Mouse (Mus musculus) forebrain, postnatal 0 days (tissue): ENCODE data around the gene Nat8f4. TPM values are rescaled to one million over a fixed set of nuclear protein-coding genes. Genes with fewer than 3 reads are reported as not detected.
"Not testable (repeated sequence)": the region's sequence is repeated elsewhere in the genome, so short reads cannot be mapped to it uniquely, and the experiment has no call there.

Experiments used
- ATAC-seq: fragments of 200-750 bp; cut with Nextera tagmentation; 2 replicates; pipeline ENCODE4 v1.8.0; 2017; ENCODE audit warnings: mild to moderate bottlenecking, moderate library complexity
- DNase-seq: peaks from one replicate; pipeline ENCODE4 v3.0.0-alpha.2; 2015
- H3K27ac ChIP-seq: fragments of 300-500 bp; sonication (generic); 2 replicates; pipeline ENCODE4 v1.5.1; 2014; ENCODE audit warnings: low read depth, mild to moderate bottlenecking, antibody characterized with exemption, low read length, moderate library complexity, mixed read lengths
- H3K27me3 ChIP-seq: fragments of 300-500 bp; sonication (generic); 2 replicates; pipeline ENCODE4 v1.6.1; 2014; ENCODE audit warnings: mild to moderate bottlenecking, low read length, mixed read lengths; ENCODE audit not compliant: insufficient read depth
- H3K36me3 ChIP-seq: fragments of 300-500 bp; sonication (generic); 2 replicates; pipeline ENCODE4 v1.6.1; 2014; ENCODE audit warnings: mild to moderate bottlenecking, moderate library complexity; ENCODE audit not compliant: insufficient read depth
- H3K4me1 ChIP-seq: fragments of 300-500 bp; sonication (generic); 2 replicates; pipeline ENCODE4 v1.6.1; 2014; ENCODE audit warnings: antibody characterized with exemption; ENCODE audit not compliant: insufficient read depth
- H3K4me2 ChIP-seq: fragments of 300-500 bp; sonication (generic); 2 replicates; pipeline ENCODE4 v1.6.1; 2014; ENCODE audit warnings: low read depth, mild to moderate bottlenecking, moderate library complexity
- H3K4me3 ChIP-seq: fragments of 300-500 bp; sonication (generic); 2 replicates; pipeline ENCODE4 v1.5.1; 2014; ENCODE audit warnings: low read depth, low read length, mixed read lengths
- H3K9ac ChIP-seq: fragments of 300-500 bp; sonication (generic); 2 replicates; pipeline ENCODE4 v1.6.1; 2014; ENCODE audit warnings: mild to moderate bottlenecking
- H3K9me3 ChIP-seq: fragments of 300-500 bp; sonication (generic); 2 replicates; pipeline ENCODE4 v1.6.1; 2016; ENCODE audit warnings: low read length
- CTCF ChIP-seq: sonication (generic); IDR thresholded peaks from 2 replicates; pipeline ENCODE4 v1.5.1; 2016; ENCODE audit warnings: antibody characterized with exemption, control low read depth, low read depth
- WGBS: fragments of 180-500 bp; shearing (Covaris S2); extraction: QIAGEN DNeasy Blood & Tissue Kit; methylation state at CpG from one replicate; pipeline ENCODE4 v1.1.7; 2014; 5-methylcytosine and 5-hydroxymethylcytosine counted together
- polyA plus RNA-seq: library from polyadenylated mRNA; unstranded; fragments of >200 nt; fragmentation: Nextera tagmentation; extraction: Ambion mirVana; gene quantifications from 2 replicates; pipeline ENCODE4 v1.2.1, GENCODE M21; 2015
- total RNA-seq: library from RNA; depleted of rRNA; stranded (reverse); fragments of >200 nt; gene quantifications from 2 replicates; pipeline ENCODE4 v1.2.3, GENCODE M21; 2014

The Nat8f4 gene
- total and polyA plus RNA-seq, 2 experiments from 2014 or later = 5.5 to 6.5 TPM

GRCm38 (mm10) chr6:85929312-85929711, 24.6 kb upstream of the Nat8f4 start:
- no peak for TF ChIP-seq CTCF
- H3K36me3 ChIP-seq = peaks cover 64% of the 10 kb centered on the region

GRCm38 (mm10) chr6:85927476-85928464, 23.1 kb upstream of the Nat8f4 start:
- WGBS = 89% methylated on average over 9 of the region's 9 CpGs
- ATAC-seq = no peak
- Histone ChIP-seq H3K4me1 (no peaks in the 10 kb centered on the region), H3K4me2 (no peak overlapping the region), H3K27ac (no peak overlapping the region), H3K27me3 (no peaks in the 10 kb centered on the region), H3K9me3 (no peaks in the 10 kb centered on the region), H3K9ac (no peak overlapping the region), H3K4me3 (no peak overlapping the region), H3K36me3 (peaks cover 66% of the 10 kb centered on the region)
- TF ChIP-seq CTCF = no peak
- no peak for DNase-seq

More at GRCm38 (mm10) chr6:85929312-85929711, 24.6 kb upstream of the Nat8f4 start:
- Histone ChIP-seq H3K9ac (no peak overlapping the region), H3K27ac (no peak overlapping the region), H3K4me3 (no peak overlapping the region), H3K9me3 (no peaks in the 10 kb centered on the region), H3K4me1 (no peaks in the 10 kb centered on the region), H3K27me3 (no peaks in the 10 kb centered on the region), H3K4me2 (no peak overlapping the region)
- WGBS = 76% methylated on average over 1 of the region's 1 CpGs
- ATAC-seq = no peak
- no peak for DNase-seq

- ATAC-seq (no peak), DNase-seq (no peak)
- H3K9ac ChIP-seq = no peak overlapping the region
- no peak for TF ChIP-seq CTCF
- no peak overlapping the region for H3K27ac ChIP-seq
- H3K4me1 ChIP-seq = no peaks in the 10 kb centered on the region
- no peaks in the 10 kb centered on the region for H3K27me3 ChIP-seq
- no peak overlapping the region for H3K4me2 ChIP-seq
- no peak overlapping the region for H3K4me3 ChIP-seq
- no peaks in the 10 kb centered on the region for H3K9me3 ChIP-seq
- WGBS = 85% methylated on average over 1 of the region's 1 CpGs
- H3K36me3 ChIP-seq = peaks cover 73% of the 10 kb centered on the region
Observed at GRCm38 (mm10) chr6:85926709-85927108, 22.0 kb upstream of the Nat8f4 start.

- H3K4me3 ChIP-seq = no peak overlapping the region
- 100% methylated on average over 1 of the region's 1 CpGs for WGBS
- H3K27ac ChIP-seq = no peak overlapping the region
- H3K9me3 ChIP-seq = no peaks in the 10 kb centered on the region
- ATAC-seq = no peak
- H3K4me1 ChIP-seq = no peaks in the 10 kb centered on the region
- no peaks in the 10 kb centered on the region for H3K27me3 ChIP-seq
- no peak for TF ChIP-seq CTCF
- no peak overlapping the region for H3K4me2 ChIP-seq
- no peak overlapping the region for H3K9ac ChIP-seq
- H3K36me3 ChIP-seq = peaks cover 55% of the 10 kb centered on the region
- no peak for DNase-seq
Observed at GRCm38 (mm10) chr6:85923643-85924042, 19.0 kb upstream of the Nat8f4 start.

GRCm38 (mm10) chr6:85919401-85919800, 14.7 kb upstream of the Nat8f4 start:
- Histone ChIP-seq H3K27me3 (no peaks in the 10 kb centered on the region), H3K27ac (no peak overlapping the region), H3K4me1 (peaks cover 5% of the 10 kb centered on the region), H3K9me3 (no peaks in the 10 kb centered on the region), H3K4me2 (no peak overlapping the region), H3K36me3 (peaks cover 20% of the 10 kb centered on the region; the same call in 1 of the 2 replicates), H3K4me3 (no peak overlapping the region), H3K9ac (no peak overlapping the region)
- ATAC-seq = no peak
- no peak for DNase-seq
- TF ChIP-seq CTCF = no peak
- WGBS = 94% methylated on average over 4 of the region's 4 CpGs

GRCm38 (mm10) chr6:85918341-85918740, 13.7 kb upstream of the Nat8f4 start:
- H3K9ac ChIP-seq, H3K27me3 ChIP-seq, H3K4me2 ChIP-seq, H3K27ac ChIP-seq, DNase-seq, H3K4me3 ChIP-seq, ATAC-seq, H3K4me1 ChIP-seq, H3K9me3 ChIP-seq: not testable (repeated sequence)
- 93% methylated on average over 3 of the region's 3 CpGs for WGBS
- H3K36me3 ChIP-seq = peaks cover 16% of the 10 kb centered on the region; the same call in 1 of the 2 replicates

- Histone ChIP-seq H3K4me1 (peaks cover 9% of the 10 kb centered on the region), H3K36me3 (0 out of 2 replicates have a peak, but pooled peaks cover 4% of the 10 kb centered on the region), H3K27me3 (no peaks in the 10 kb centered on the region), H3K4me3 (peak overlapping the region; percentile 57), H3K9ac (peak overlapping the region; percentile 77), H3K9me3 (no peaks in the 10 kb centered on the region), H3K27ac (no peak overlapping the region), H3K4me2 (peak overlapping the region; percentile 67)
- no peak for ATAC-seq
- no peak for TF ChIP-seq CTCF
- 84% methylated on average over 6 of the region's 6 CpGs for WGBS
- DNase-seq = no peak
Observed at GRCm38 (mm10) chr6:85916596-85916995, 11.9 kb upstream of the Nat8f4 start.
